Mouse (Mus musculus) megakaryocyte, adult 5-6 weeks (primary cell): ENCODE data around the gene Iqcf3. TPM values are rescaled to one million over a fixed set of nuclear protein-coding genes. Genes with fewer than 3 reads are reported as not detected.
A peak's percentile ranks its signal among the peaks of the same experiment; 100 is the strongest.

Source experiments
- ATAC-seq: 2 replicates; pipeline ENCODE4 v1.8.0; 2016; ENCODE audit warnings: mild to moderate bottlenecking, inconsistent platforms; ENCODE audit not compliant: poor library complexity, severe bottlenecking
- total RNA-seq, 2 experiments: library from RNA; stranded (forward) in 1 of 2; stranded (reverse) in 1 of 2; fragments of 153-499, 151-499 nt in 1 of 2; fragments of 221-1000, 200-1000 nt in 1 of 2; gene quantifications; 2 replicates each; pipeline versions ENCODE4 v1.2.3 to v1.2.4; 2015 to 2017

Iqcf3 gene
- total RNA-seq, 2 experiments from 2014 or later: not detected

- ATAC-seq: no peak
These were observed 104.9 kb downstream of the Iqcf3 start for GRCm38 (mm10) chr9:106456325-106457162.

GRCm38 (mm10) chr9:106454888-106455681 lies 106.3 kb downstream of the Iqcf3 start:
- no peak for ATAC-seq

GRCm38 (mm10) chr9:106454071-106454761 lies 107.2 kb downstream of the Iqcf3 start:
- ATAC-seq: no peak

DNA sequence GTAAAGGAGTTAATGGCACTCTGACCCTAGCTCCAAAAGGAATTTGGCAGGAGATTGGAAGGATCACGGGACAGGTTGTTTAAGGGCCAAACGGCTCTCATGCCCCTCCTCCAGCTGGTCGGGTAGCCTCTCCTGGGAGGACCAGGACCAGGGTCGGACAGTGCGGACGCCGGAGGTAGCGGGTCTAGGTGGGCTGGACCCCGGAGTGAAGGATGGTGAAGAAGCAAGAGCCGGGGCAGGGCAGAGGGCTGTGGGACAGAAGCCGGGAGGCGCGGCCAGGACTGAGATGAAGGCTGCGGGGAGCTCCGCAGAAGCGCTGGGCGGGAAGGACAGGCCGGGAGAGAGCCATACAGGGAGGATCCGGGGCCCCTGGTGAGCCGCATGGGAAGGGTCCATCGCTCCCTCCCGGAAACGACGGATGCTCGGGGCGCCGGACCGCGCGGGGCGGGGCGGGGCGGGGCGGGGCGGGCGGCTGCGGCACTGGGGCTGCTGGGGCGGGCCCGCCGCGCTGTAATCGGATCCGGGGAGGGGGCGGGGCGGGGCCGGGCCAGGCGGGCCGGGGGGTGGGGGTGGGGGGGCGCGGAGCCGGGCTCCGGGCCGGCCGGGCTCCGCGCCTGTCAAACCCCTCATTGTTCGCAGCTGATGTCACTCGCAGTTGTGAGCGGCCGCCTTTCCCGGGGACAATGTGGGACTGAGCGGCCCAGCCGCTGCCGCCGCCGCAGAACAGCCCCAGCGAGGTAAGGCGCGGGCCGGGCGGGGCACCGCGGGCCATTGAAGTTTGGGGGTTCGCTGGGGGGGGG lies 108.0 kb downstream of the Iqcf3 start, which contains the start of gene Pcbp4:
TSS of gene Pcbp4 (plus strand) at position 21 of the 800 bp plus-strand sequence.
- peak; percentile 60 for ATAC-seq

Other genes starting within 250 kb of the Iqcf3 start
- gene Dusp7, start 193.0 kb downstream of the Iqcf3 start, total RNA-seq (2015): 71.0 and 83.1 TPM in 2 replicates
- 28.1 and 35.0 TPM in 2 replicates for gene Dusp7, start 193.0 kb downstream of the Iqcf3 start, total RNA-seq (2017)
- 1,974 and 2,078 TPM in 2 replicates for gene Rpl29, start 132.2 kb downstream of the Iqcf3 start, total RNA-seq (2015)
- gene Rpl29, start 132.2 kb downstream of the Iqcf3 start, total RNA-seq (2017): 1,150 and 1,200 TPM in 2 replicates
- gene Acy1, start 123.3 kb downstream of the Iqcf3 start, total RNA-seq (2015): 1.4 and 4.8 TPM in 2 replicates
- gene Acy1, start 123.3 kb downstream of the Iqcf3 start, total RNA-seq (2017): 3.5 and 4.8 TPM in 2 replicates
- 7.7 and 8.2 TPM in 2 replicates for gene Abhd14b, start 114.2 kb downstream of the Iqcf3 start, total RNA-seq (2015)
- 2.9 and 3.2 TPM in 2 replicates for gene Abhd14b, start 114.2 kb downstream of the Iqcf3 start, total RNA-seq (2017)
- gene Abhd14a, start 114.0 kb downstream of the Iqcf3 start, total RNA-seq (2015): 3.2 and 3.9 TPM in 2 replicates
- 2.2 and 4.2 TPM in 2 replicates for gene Abhd14a, start 114.0 kb downstream of the Iqcf3 start, total RNA-seq (2017)
- gene Pcbp4, start 108.3 kb downstream of the Iqcf3 start, total RNA-seq (2015): 1.5 and 2.9 TPM in 2 replicates
- gene Pcbp4, start 108.3 kb downstream of the Iqcf3 start, total RNA-seq (2017): 2.4 and 4.0 TPM in 2 replicates
- not detected in 2 replicates for gene Gpr62, start 95.7 kb downstream of the Iqcf3 start, total RNA-seq (2015)
- not detected in 2 replicates for gene Gpr62, start 95.7 kb downstream of the Iqcf3 start, total RNA-seq (2017)
- gene Rrp9, start 85.7 kb downstream of the Iqcf3 start, total RNA-seq (2015): 3.6 and 6.3 TPM in 2 replicates
- 10.0 and 16.0 TPM in 2 replicates for gene Rrp9, start 85.7 kb downstream of the Iqcf3 start, total RNA-seq (2017)
- 14.3 and 19.2 TPM in 2 replicates for gene Parp3, start 84.7 kb downstream of the Iqcf3 start, total RNA-seq (2015)
- 26.7 and 29.7 TPM in 2 replicates for gene Parp3, start 84.7 kb downstream of the Iqcf3 start, total RNA-seq (2017)
- not detected in 2 replicates for gene Iqcf1, start 61.7 kb downstream of the Iqcf3 start, total RNA-seq (2015)
- not detected in 2 replicates for gene Iqcf1, start 61.7 kb downstream of the Iqcf3 start, total RNA-seq (2017)
- gene Iqcf5, start 47.1 kb downstream of the Iqcf3 start, total RNA-seq (2015): not detected in 2 replicates
- gene Iqcf5, start 47.1 kb downstream of the Iqcf3 start, total RNA-seq (2017): not detected in 2 replicates
- gene Iqcf4, start 9.4 kb upstream of the Iqcf3 start, total RNA-seq (2015): not detected in 2 replicates
- gene Iqcf4, start 9.4 kb upstream of the Iqcf3 start, total RNA-seq (2017): not detected in 2 replicates
- not detected in 2 replicates for gene Iqcf6, start 65.0 kb upstream of the Iqcf3 start, total RNA-seq (2015)
- not detected in 2 replicates for gene Iqcf6, start 65.0 kb upstream of the Iqcf3 start, total RNA-seq (2017)
- not detected in 2 replicates for gene Grm2, start 94.5 kb upstream of the Iqcf3 start, total RNA-seq (2015)
- not detected in 2 replicates for gene Grm2, start 94.5 kb upstream of the Iqcf3 start, total RNA-seq (2017)
- 9.6 and 14.1 TPM in 2 replicates for gene Tex264, start 124.3 kb upstream of the Iqcf3 start, total RNA-seq (2015)
- gene Tex264, start 124.3 kb upstream of the Iqcf3 start, total RNA-seq (2017): 16.3 and 18.3 TPM in 2 replicates
- 5.5 and 6.5 TPM in 2 replicates for gene Rad54l2, start 227.6 kb upstream of the Iqcf3 start, total RNA-seq (2015)
- gene Rad54l2, start 227.6 kb upstream of the Iqcf3 start, total RNA-seq (2017): 6.3 and 14.4 TPM in 2 replicates